Mouse (Mus musculus) lung, adult 2 months (tissue): ENCODE data around the gene Asb10.

Experiments
- CTCF ChIP-seq: fragments of 200-500 bp; IDR thresholded peaks from 2 replicates; pipeline ENCODE4 v1.5.1; 2011; ENCODE audit warnings: mild to moderate bottlenecking, low read length, control low read depth; ENCODE audit not compliant: insufficient read depth
- POLR2A ChIP-seq: fragments of 200-500 bp; IDR thresholded peaks from 2 replicates; pipeline ENCODE4 v1.6.1; 2011; ENCODE audit warnings: low read depth, mild to moderate bottlenecking, control low read depth, low read length, borderline replicate concordance; ENCODE audit errors: extremely low read depth

GRCm38 (mm10) chr5:24523806-24524205 is 17.0 kb downstream of the Asb10 start:
- TF ChIP-seq POLR2A, result no peak
- no peak for TF ChIP-seq CTCF
